Mouse (Mus musculus) G1E (cell line): ENCODE data around the gene Ssh2.

Experiments used
- CTCF ChIP-seq: IDR thresholded peaks from 2 replicates; pipeline ENCODE4 v1.5.1; 2012; ENCODE audit warnings: low read depth, low read length, inconsistent platforms, mixed read lengths
- GATA1 ChIP-seq: IDR thresholded peaks from 2 replicates; pipeline ENCODE4 v1.6.1; 2012; ENCODE audit warnings: borderline replicate concordance, low read length, inconsistent platforms, mixed read lengths
- GATA2 ChIP-seq: IDR thresholded peaks from 2 replicates; pipeline ENCODE4 v1.6.1; 2012; ENCODE audit warnings: low read depth, low read length, inconsistent platforms, borderline replicate concordance
- POLR2AphosphoS5 ChIP-seq: IDR thresholded peaks from 2 replicates; pipeline ENCODE4 v1.6.1; 2012; ENCODE audit warnings: low read depth, low read length, inconsistent platforms; ENCODE audit not compliant: insufficient replicate concordance

DNA sequence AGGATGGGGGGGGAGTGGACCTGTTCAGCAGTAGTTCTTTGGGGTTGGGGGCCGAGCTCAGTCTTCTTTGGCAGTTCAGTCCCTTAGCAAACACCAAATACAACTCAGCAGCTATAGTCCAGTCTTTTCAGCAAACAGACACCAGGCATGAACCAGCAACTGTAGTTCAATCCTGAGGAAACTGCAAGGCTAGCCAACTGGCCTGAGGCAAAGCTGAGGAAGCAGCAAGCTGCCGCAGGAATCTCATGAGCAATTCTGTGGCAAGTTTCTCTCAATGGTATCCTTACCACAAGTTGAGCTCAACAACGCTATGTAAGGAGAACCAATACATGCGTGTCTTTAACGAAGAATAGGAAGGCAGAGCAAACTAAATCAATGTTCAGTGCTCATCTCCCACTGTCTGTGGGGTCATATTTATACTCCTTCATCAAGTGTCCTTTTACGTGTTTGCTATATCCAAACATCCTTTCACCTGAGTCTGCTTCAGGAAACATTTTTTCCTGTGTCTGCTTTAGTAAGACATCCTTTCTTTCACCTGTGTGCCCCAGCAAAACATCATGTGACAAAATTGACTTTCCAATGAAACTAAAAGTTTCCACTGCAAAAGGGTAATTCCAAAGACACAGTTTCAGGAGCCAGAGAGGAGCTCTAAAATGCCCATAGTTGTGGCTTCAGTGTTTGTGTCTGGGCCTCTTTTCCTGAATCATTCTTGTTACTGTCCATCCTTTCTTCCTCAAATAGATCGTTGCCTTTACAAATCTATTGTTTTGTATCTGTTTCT, 24.6 kb downstream of the Ssh2 start:
- TF ChIP-seq CTCF (no peak), POLR2AphosphoS5 (no peak), GATA2 (no peak), GATA1 (no peak)
